Mouse (Mus musculus) C2C12 (cell line): ENCODE measurements around the gene Pld2.

Experiments used
- CTCF ChIP-seq: IDR thresholded peaks from one replicate; pipeline ENCODE4 v1.5.1; 2011; ENCODE audit not compliant: control insufficient read depth, insufficient read depth, insufficient read length
- MYOD1 ChIP-seq: IDR thresholded peaks from one replicate; pipeline ENCODE4 v1.6.1; 2011; ENCODE audit warnings: low read depth; ENCODE audit not compliant: control insufficient read depth, insufficient read length
- USF1 ChIP-seq: IDR thresholded peaks from one replicate; pipeline ENCODE4 v1.6.1; 2011; ENCODE audit warnings: low read depth, mild to moderate bottlenecking, control low read depth, moderate library complexity

DNA sequence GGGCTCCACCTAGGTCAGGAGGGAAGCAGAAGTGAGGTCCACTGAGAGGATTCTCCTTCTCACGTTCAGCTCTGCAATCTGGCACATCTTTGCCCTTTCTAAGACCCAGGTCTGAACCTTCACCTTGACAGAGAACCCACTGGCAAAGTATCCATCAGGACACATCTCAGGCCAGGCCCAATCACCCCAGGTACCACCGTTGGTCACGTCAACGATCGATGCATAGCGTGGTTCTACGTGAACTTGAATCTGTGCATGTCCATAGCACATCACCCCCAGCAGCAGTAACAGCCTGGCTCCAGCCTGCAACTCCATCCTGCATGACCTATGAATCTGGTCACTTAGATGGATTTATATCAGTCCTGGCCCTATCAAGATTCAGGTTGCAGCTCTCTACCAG lies 25.6 kb upstream of the Pld2 start, which contains the start of gene Vmo1:
- TF ChIP-seq USF1 (no peak), MYOD1 (no peak), CTCF (no peak)
